Mouse (Mus musculus): ENCODE results near the gene Fam181b. TPM values are rescaled to one million over a fixed set of nuclear protein-coding genes. Genes with fewer than 3 reads are reported as not detected.

The Fam181b gene
- 0.98 TPM for polyA plus RNA-seq (2014; fragmentation: Illumina TruSeq; extraction: RNeasy Lipid Tissue Mini Kit (QIAGEN cat#74804); ENCODE audit: low read depth, low replicate concordance)

DNA sequence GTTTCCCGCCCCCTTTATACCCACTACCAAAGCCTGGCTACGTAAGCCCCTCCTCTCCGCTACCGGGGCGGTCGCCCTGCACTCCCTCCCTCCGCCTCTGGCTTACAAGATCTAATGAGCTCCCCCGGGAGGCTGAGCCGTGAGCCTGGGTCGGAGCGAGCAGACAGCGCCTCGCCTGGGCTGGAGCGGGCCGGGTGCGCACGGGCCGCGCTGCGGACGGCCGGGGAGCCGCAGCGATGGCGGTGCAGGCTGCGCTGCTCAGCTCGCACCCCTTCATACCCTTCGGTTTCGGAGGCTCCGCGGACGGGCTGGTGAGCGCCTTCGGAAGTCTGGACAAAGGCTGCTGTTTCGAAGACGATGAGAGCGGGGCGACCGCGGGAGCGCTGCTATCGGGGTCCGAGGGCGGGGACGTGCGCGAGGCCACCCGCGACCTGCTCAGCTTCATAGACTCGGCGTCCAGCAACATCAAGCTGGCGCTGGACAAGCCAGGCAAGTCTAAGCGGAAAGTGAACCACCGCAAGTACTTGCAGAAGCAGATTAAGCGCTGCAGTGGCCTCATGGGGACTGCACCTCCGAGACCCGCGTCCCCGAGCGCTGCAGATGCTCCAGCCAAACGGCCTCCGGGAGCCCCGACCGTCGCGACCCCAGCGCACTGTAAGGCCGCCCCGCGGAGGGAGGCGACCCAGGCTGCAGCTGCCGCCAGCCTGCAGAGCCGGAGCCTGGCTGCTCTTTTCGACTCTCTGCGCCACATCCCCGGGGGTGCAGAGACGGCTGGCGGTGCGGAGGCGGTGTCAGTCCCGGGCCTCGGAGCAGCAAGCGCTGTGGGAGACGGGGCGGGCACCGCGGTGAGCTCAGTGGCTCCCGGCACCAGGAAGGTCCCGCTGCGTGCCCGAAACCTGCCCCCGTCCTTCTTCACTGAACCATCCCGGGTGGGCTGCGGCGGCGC lies at the start of gene Fam181b:
TSS of gene Fam181b (plus strand) at position 81 of the 946 bp plus-strand sequence.

Other genes starting within 250 kb of the Fam181b start
- 6.2 TPM for gene Ddias, start 205.6 kb upstream of the Fam181b start, polyA plus RNA-seq (2014; fragmentation: Illumina TruSeq; extraction: RNeasy Lipid Tissue Mini Kit (QIAGEN cat#74804); ENCODE audit: low read depth, low replicate concordance)
- gene Prcp, start 205.4 kb upstream of the Fam181b start, polyA plus RNA-seq (2014; fragmentation: Illumina TruSeq; extraction: RNeasy Lipid Tissue Mini Kit (QIAGEN cat#74804); ENCODE audit: low read depth, low replicate concordance) = 43.5 TPM